Mouse (Mus musculus): ENCODE results near the gene Vmn1r166. TPM values are rescaled to one million over a fixed set of nuclear protein-coding genes. Genes with fewer than 3 reads are reported as not detected.
"Not testable (repeated sequence)": the region's sequence is repeated elsewhere in the genome, so short reads cannot be mapped to it uniquely, and the experiment has no call there.

Vmn1r166 gene
- polyA plus RNA-seq (2012; rRNA removed) = not detected in 2 replicates

DNA sequence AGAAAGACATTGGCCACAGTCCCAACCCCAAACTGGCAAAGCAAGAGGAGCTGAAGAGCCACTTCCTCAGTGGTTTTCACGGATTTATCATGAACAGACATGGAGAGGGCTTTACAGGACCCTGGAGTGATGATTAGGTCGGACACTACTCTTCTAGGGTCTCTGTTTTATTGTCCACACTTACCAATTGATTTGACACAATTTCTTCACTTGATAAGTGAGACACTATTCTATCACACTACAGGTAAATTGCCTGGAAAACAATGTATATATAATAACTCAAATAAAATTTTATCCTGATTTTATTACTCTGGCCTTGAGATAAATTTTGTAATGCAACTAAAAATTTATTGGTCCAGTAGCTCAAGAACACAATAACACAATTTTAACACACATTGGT is at the start of gene Vmn1r166:
Vmn1r166 (minus strand) TSS at position 101 of the 400 bp plus-strand sequence.
- H3K4me1 ChIP-seq (ENCODE audit: control insufficient read depth, insufficient read depth, low read length); H3K4me3 ChIP-seq (ENCODE audit: insufficient read depth, low read length); H3K27ac ChIP-seq (ENCODE audit: insufficient read depth, low read length): not testable (repeated sequence)

GRCm38 (mm10) chr7:23300892-23301291 is 49.4 kb upstream of the Vmn1r166 start, which contains the start of gene Nlrp4e:
TSS of gene Nlrp4e (plus strand) at chr7:23301192.
- not testable (repeated sequence) for H3K4me1 ChIP-seq (ENCODE audit: control insufficient read depth, insufficient read depth, low read length); H3K27ac ChIP-seq (ENCODE audit: insufficient read depth, low read length); H3K4me3 ChIP-seq (ENCODE audit: insufficient read depth, low read length)

GRCm38 (mm10) chr7:23278800-23279199 is 27.3 kb upstream of the Vmn1r166 start, which contains the start of gene Gm6902:
TSS of gene Gm6902 (minus strand) at chr7:23278900.
- H3K27ac ChIP-seq (ENCODE audit: insufficient read depth, low read length); H3K4me1 ChIP-seq (ENCODE audit: control insufficient read depth, insufficient read depth, low read length); H3K4me3 ChIP-seq (ENCODE audit: insufficient read depth, low read length): not testable (repeated sequence)

DNA sequence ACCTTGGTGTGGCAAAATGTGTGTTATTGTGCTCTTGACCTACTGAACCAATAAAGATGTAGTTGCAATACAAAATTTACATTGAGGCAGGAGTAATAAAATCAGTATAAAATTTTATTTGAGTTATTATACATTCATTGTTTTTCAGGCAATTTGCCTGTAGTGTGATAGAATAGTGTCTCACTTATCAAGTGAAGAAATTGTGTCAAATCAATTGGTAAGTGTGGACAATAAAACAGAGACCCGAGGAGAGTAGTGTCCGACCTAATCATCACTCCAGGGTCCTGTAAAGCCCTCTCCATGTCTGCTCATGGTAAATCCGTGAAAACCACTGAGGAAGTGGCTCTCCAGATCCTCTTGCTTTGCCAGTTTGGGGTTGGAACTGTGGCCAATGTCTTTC is 34.5 kb downstream of the Vmn1r166 start, which contains the start of gene Vmn1r165:
Vmn1r165 (plus strand) TSS at position 301 of the 400 bp plus-strand sequence.
- not testable (repeated sequence) for H3K4me3 ChIP-seq (ENCODE audit: insufficient read depth, low read length); H3K27ac ChIP-seq (ENCODE audit: insufficient read depth, low read length); H3K4me1 ChIP-seq (ENCODE audit: control insufficient read depth, insufficient read depth, low read length)

Other genes with a start within 250 kb of the Vmn1r166 start
- gene Gm4216, start 231.8 kb downstream of the Vmn1r166 start, polyA plus RNA-seq (2012; rRNA removed) = not detected in 2 replicates
- not detected in 2 replicates for gene Vmn1r163, start 196.1 kb downstream of the Vmn1r166 start, polyA plus RNA-seq (2012; rRNA removed)
- not detected in 2 replicates for gene Gm8720, start 184.2 kb downstream of the Vmn1r166 start, polyA plus RNA-seq (2012; rRNA removed)
- not detected in 2 replicates for gene Gm10662, start 107.2 kb downstream of the Vmn1r166 start, polyA plus RNA-seq (2012; rRNA removed)
- gene Vmn1r165, start 34.4 kb downstream of the Vmn1r166 start, polyA plus RNA-seq (2012; rRNA removed) = not detected in 2 replicates
- gene Gm6902, start 27.2 kb upstream of the Vmn1r166 start, polyA plus RNA-seq (2012; rRNA removed) = not detected in 2 replicates
- gene Nlrp4e, start 49.5 kb upstream of the Vmn1r166 start, polyA plus RNA-seq (2012; rRNA removed) = not detected in 2 replicates
- not detected in 2 replicates for gene Nlrp5, start 134.2 kb upstream of the Vmn1r166 start, polyA plus RNA-seq (2012; rRNA removed)

Measured in cortical plate, adult 2 months (tissue).